Mouse (Mus musculus): ENCODE measurements around the gene Ugt1a5. TPM values are rescaled to one million over a fixed set of nuclear protein-coding genes. Genes with fewer than 3 reads are reported as not detected.

The Ugt1a5 gene
- polyA plus RNA-seq, 1 experiment = not detected

DNA sequence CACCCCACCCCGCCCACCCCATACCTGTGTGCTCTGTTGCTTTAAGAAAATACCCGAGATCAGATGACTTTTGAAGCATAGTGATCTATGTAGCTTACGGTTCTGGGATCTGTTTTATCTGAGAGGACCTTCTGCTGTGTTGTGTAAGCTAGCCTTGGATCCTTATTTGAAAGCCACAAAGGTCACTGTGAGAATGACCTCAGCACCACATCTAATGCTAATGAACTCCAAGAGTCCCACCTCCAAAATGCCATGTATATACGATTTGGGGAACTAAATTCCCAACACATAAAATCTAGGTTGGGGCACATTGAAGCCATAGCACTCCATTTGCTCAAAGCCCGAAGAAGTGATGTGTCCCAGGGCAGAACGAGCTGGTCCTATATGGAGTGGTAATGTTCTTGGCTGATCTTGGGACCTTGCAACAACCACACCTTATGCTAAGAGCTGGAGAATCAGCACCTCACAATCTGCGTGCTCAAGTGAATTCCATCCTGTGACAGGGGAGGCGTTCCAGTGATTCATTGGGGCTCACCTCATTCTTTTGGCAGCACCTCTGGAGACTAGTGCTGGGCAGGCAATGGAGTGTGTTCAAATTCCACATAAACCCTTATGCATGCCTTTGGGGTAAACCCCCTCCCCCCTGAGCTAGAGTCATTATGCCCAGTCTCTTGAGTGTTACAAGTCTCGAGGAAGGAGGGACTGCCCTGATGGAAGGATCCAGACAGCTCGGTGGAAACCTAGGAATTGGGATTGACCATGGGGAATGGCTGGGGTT, 91.3 kb downstream of the Ugt1a5 start:
- Histone ChIP-seq H3K4me2 (ENCODE audit: low read depth) (no peak overlapping the region), H3ac (ENCODE audit: control insufficient read depth, insufficient read length) (no peak overlapping the region), H3K36me3 (ENCODE audit: control insufficient read depth, insufficient read depth) (no peaks in the 10 kb centered on the region), H3K79me2 (ENCODE audit: control insufficient read depth, insufficient read depth) (no peaks in the 10 kb centered on the region), H3K4me3 (no peak overlapping the region), H3K27me3 (ENCODE audit: control insufficient read depth, insufficient read depth, insufficient read length) (no peaks in the 10 kb centered on the region)
- TF ChIP-seq CEBPB (IDR thresholded peaks at IDR 0.05; ENCODE audit: insufficient read depth, poor library complexity, severe bottlenecking) (no peak), POLR2AphosphoS2 (IDR thresholded peaks at IDR 0.05; ENCODE audit: insufficient read length, low read depth) (no peak), MYOD1 (IDR thresholded peaks at IDR 0.05; ENCODE audit: control insufficient read depth in 1 of 3, insufficient read length in 2 of 3, low read depth in 2 of 3) (no peak), REST (IDR thresholded peaks at IDR 0.05; ENCODE audit: insufficient read depth, insufficient read length) (no peak), MYOG (IDR thresholded peaks at IDR 0.05; ENCODE audit: control insufficient read depth in 1 of 3, insufficient read depth in 1 of 3, insufficient read length in 2 of 3, low read depth in 2 of 3) (no peak), USF1 (IDR thresholded peaks at IDR 0.05; ENCODE audit: low read depth) (no peak), POLR2A (IDR thresholded peaks at IDR 0.05; ENCODE audit: insufficient read length, low read depth) (no peak), TCF3 (IDR thresholded peaks at IDR 0.05; ENCODE audit: insufficient read length, low read depth) (no peak), TCF12 (IDR thresholded peaks at IDR 0.05; ENCODE audit: insufficient read depth, poor library complexity, severe bottlenecking) (no peak), E2F4 (IDR thresholded peaks at IDR 0.05; ENCODE audit: insufficient read depth) (no peak), SRF (IDR thresholded peaks at IDR 0.05; ENCODE audit: control insufficient read depth, insufficient read length, low read depth) (no peak), MAX (IDR thresholded peaks at IDR 0.05; ENCODE audit: low read depth) (no peak)

DNA sequence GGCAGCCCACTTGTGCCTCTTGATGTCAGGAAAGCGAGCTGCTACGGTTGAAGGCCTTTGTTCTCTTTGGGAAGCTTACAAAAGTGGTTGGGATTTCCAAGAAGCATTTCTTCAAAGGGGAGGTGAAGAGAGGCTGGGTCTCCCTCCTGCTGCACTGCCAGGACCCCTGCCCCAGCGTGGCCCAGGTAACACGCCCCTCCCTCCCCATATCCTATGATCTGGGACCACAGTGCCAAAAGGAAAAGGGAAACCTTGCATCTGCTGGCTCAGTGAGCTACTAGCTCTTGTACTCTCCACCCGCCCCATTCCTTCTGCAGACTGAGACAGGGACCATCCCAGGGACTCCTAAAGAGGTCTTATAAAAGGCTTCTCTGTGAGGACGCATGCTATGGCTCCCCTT, 91.9 kb downstream of the Ugt1a5 start:
- H3ac ChIP-seq (ENCODE audit: control insufficient read depth, insufficient read length) = no peak overlapping the region

DNA sequence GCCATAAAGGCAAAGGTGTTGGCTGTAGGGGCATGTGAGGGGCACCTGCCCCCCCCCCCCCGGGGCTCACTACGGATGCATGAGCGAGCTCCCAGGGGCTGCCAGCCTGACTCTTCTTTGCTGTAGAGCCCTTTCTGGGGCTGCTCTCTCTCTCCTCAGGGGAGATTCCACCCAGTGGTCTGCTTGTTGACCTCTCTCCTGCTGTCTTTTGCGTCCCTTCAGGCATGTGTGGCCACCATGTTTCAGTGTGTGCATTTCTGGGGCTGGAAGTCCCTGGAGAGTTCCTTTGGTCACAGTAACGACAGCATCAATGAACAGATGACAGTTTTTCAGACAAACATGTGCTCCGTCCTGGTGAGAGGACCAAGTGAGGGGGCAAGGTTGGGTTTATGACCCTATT, 92.5 kb downstream of the Ugt1a5 start:
- H3K27me3 ChIP-seq (ENCODE audit: control insufficient read depth, insufficient read depth, insufficient read length) = no peaks in the 10 kb centered on the region
- no peaks in the 10 kb centered on the region for H3K79me2 ChIP-seq (ENCODE audit: control insufficient read depth, insufficient read depth)
- TF ChIP-seq REST (IDR thresholded peaks at IDR 0.05; ENCODE audit: insufficient read depth, insufficient read length) (no peak), MYOD1 (IDR thresholded peaks at IDR 0.05; ENCODE audit: control insufficient read depth in 1 of 3, insufficient read length in 2 of 3, low read depth in 2 of 3) (no peak), TCF12 (IDR thresholded peaks at IDR 0.05; ENCODE audit: insufficient read depth, poor library complexity, severe bottlenecking) (no peak), POLR2AphosphoS2 (IDR thresholded peaks at IDR 0.05; ENCODE audit: insufficient read length, low read depth) (no peak), MYOG (IDR thresholded peaks at IDR 0.05; ENCODE audit: control insufficient read depth in 1 of 3, insufficient read depth in 1 of 3, insufficient read length in 2 of 3, low read depth in 2 of 3) (no peak), USF1 (IDR thresholded peaks at IDR 0.05; ENCODE audit: low read depth) (no peak), CEBPB (IDR thresholded peaks at IDR 0.05; ENCODE audit: insufficient read depth, poor library complexity, severe bottlenecking) (no peak), POLR2A (IDR thresholded peaks at IDR 0.05; ENCODE audit: insufficient read length, low read depth) (no peak), TCF3 (IDR thresholded peaks at IDR 0.05; ENCODE audit: insufficient read length, low read depth) (no peak), MAX (IDR thresholded peaks at IDR 0.05; ENCODE audit: low read depth) (no peak), E2F4 (IDR thresholded peaks at IDR 0.05; ENCODE audit: insufficient read depth) (no peak)
- H3K36me3 ChIP-seq (ENCODE audit: control insufficient read depth, insufficient read depth) = peaks cover 8% of the 10 kb centered on the region
- H3ac ChIP-seq (ENCODE audit: control insufficient read depth, insufficient read length) = no peak overlapping the region
- no peak overlapping the region for H3K4me2 ChIP-seq (ENCODE audit: low read depth)
- H3K4me3 ChIP-seq = no peak overlapping the region

More for the DNA sequence above, 91.9 kb downstream of the Ugt1a5 start:
- H3K27me3 ChIP-seq (ENCODE audit: control insufficient read depth, insufficient read depth, insufficient read length) = no peaks in the 10 kb centered on the region
- H3K4me3 ChIP-seq = no peak overlapping the region
- peaks cover under 1% of the 10 kb centered on the region for H3K36me3 ChIP-seq (ENCODE audit: control insufficient read depth, insufficient read depth)
- no peak overlapping the region for H3K4me2 ChIP-seq (ENCODE audit: low read depth)
- no peaks in the 10 kb centered on the region for H3K79me2 ChIP-seq (ENCODE audit: control insufficient read depth, insufficient read depth)
- TF ChIP-seq TCF3 (IDR thresholded peaks at IDR 0.05; ENCODE audit: insufficient read length, low read depth) (no peak), REST (IDR thresholded peaks at IDR 0.05; ENCODE audit: insufficient read depth, insufficient read length) (no peak), E2F4 (IDR thresholded peaks at IDR 0.05; ENCODE audit: insufficient read depth) (no peak), POLR2A (IDR thresholded peaks at IDR 0.05; ENCODE audit: insufficient read length, low read depth) (no peak), MYOG (IDR thresholded peaks at IDR 0.05; ENCODE audit: control insufficient read depth in 1 of 3, insufficient read depth in 1 of 3, insufficient read length in 2 of 3, low read depth in 2 of 3) (no peak), MAX (IDR thresholded peaks at IDR 0.05; ENCODE audit: low read depth) (no peak), MYOD1 (IDR thresholded peaks at IDR 0.05; ENCODE audit: control insufficient read depth in 1 of 3, insufficient read length in 2 of 3, low read depth in 2 of 3) (no peak), SRF (IDR thresholded peaks at IDR 0.05; ENCODE audit: control insufficient read depth, insufficient read length, low read depth) (no peak)

DNA sequence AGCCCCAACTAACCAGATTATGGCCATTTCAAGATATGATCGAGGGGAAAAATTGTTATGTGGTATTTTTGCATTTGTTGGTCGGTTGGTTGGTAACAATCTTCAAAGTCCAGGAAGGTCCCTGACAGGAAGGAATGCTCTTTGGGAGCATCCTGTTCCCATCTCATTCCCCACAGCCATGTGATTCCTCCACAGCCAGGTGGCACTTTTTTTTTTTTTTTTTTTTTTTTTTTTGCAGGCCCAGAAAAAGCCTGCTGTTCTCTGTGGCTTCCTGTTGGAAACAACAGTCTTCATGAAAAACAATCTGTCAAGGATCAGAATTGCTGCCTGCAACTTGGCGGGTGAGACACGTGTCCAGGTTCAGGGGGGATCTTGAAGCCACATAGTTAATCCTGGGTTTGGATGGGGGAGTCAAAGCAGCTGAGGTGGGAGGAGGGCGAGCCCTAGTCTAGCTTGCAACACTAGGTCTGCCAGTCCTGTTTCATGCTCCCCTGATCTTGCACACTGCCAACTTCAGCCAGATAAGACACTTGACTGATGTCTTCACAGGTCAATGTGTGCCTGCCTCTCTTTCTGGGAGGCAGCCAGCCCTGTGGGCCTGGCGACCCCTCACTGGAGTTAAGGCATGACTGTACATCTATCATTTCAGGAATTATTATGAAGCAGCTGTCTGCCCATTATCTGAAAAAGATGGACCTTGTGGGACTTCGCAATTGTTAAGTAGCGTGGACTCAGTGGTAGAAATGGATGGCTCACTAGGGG, 93.2 kb downstream of the Ugt1a5 start:
- no peaks in the 10 kb centered on the region for H3K27me3 ChIP-seq (ENCODE audit: control insufficient read depth, insufficient read depth, insufficient read length)
- TF ChIP-seq REST (IDR thresholded peaks at IDR 0.05; ENCODE audit: insufficient read depth, insufficient read length) (no peak), MAX (IDR thresholded peaks at IDR 0.05; ENCODE audit: low read depth) (no peak), E2F4 (IDR thresholded peaks at IDR 0.05; ENCODE audit: insufficient read depth) (no peak), TCF12 (IDR thresholded peaks at IDR 0.05; ENCODE audit: insufficient read depth, poor library complexity, severe bottlenecking) (no peak), POLR2A (IDR thresholded peaks at IDR 0.05; ENCODE audit: insufficient read length, low read depth) (no peak), MYOG (IDR thresholded peaks at IDR 0.05; ENCODE audit: control insufficient read depth in 1 of 3, insufficient read depth in 1 of 3, insufficient read length in 2 of 3, low read depth in 2 of 3) (no peak), TCF3 (IDR thresholded peaks at IDR 0.05; ENCODE audit: insufficient read length, low read depth) (no peak), POLR2AphosphoS2 (IDR thresholded peaks at IDR 0.05; ENCODE audit: insufficient read length, low read depth) (no peak), SRF (IDR thresholded peaks at IDR 0.05; ENCODE audit: control insufficient read depth, insufficient read length, low read depth) (no peak), CEBPB (IDR thresholded peaks at IDR 0.05; ENCODE audit: insufficient read depth, poor library complexity, severe bottlenecking) (no peak), USF1 (IDR thresholded peaks at IDR 0.05; ENCODE audit: low read depth) (no peak), MYOD1 (IDR thresholded peaks at IDR 0.05; ENCODE audit: control insufficient read depth in 1 of 3, insufficient read length in 2 of 3, low read depth in 2 of 3) (no peak)
- no peaks in the 10 kb centered on the region for H3K79me2 ChIP-seq (ENCODE audit: control insufficient read depth, insufficient read depth)
- peaks cover 12% of the 10 kb centered on the region for H3K36me3 ChIP-seq (ENCODE audit: control insufficient read depth, insufficient read depth)
- H3K4me2 ChIP-seq (ENCODE audit: low read depth) = no peak overlapping the region
- H3ac ChIP-seq (ENCODE audit: control insufficient read depth, insufficient read length) = no peak overlapping the region
- no peak overlapping the region for H3K4me3 ChIP-seq

Data from myocyte (in vitro differentiated cells).